Mouse (Mus musculus): ENCODE measurements at regions not wholly inside any gene's neighbourhood (a gene's known extent, or its start where the extent isn't known, plus 50 kb on each side); places are given as distances from the start of the nearest gene placed in this dataset.
"Not testable (repeated sequence)": the region's sequence is repeated elsewhere in the genome, so short reads cannot be mapped to it uniquely, and the experiment has no call there.

- Histone ChIP-seq H3K9me3 (ENCODE audit: control insufficient read depth, low read length) (no peaks in the 10 kb centered on the region), H3K27me3 (ENCODE audit: control insufficient read depth, insufficient read depth, low read length) (no peaks in the 10 kb centered on the region), H3K36me3 (ENCODE audit: control insufficient read depth, insufficient read depth, low read length) (no peaks in the 10 kb centered on the region), H3K4me2 (ENCODE audit: low read depth, low read length) (no peak overlapping the region), H3K27ac (ENCODE audit: low read depth, low read length) (no peak overlapping the region), H3K4me1 (ENCODE audit: control insufficient read depth, insufficient read depth, low read length) (no peaks in the 10 kb centered on the region), H3K4me3 (ENCODE audit: low read depth, low read length) (no peak overlapping the region), H3K9ac (replicated peaks; ENCODE audit: low read depth, low read length) (no peak overlapping the region)
- no peak for ATAC-seq (ENCODE audit: low read depth)
- 90% methylated on average over 2 of the region's 2 CpGs for WGBS
These were observed 403.0 kb upstream of the Tbl1xr1 start for GRCm38 (mm10) chr3:21673466-21673865.

- no peak overlapping the region for H3K9ac ChIP-seq (replicated peaks; ENCODE audit: low read depth, low read length)
- ATAC-seq (ENCODE audit: low read depth), result no peak
- H3K27me3 ChIP-seq (ENCODE audit: control insufficient read depth, insufficient read depth, low read length), result no peaks in the 10 kb centered on the region
- no peak overlapping the region for H3K4me2 ChIP-seq (ENCODE audit: low read depth, low read length)
- no peaks in the 10 kb centered on the region for H3K36me3 ChIP-seq (ENCODE audit: control insufficient read depth, insufficient read depth, low read length)
- no peaks in the 10 kb centered on the region for H3K9me3 ChIP-seq (ENCODE audit: control insufficient read depth, low read length)
- no peak overlapping the region for H3K27ac ChIP-seq (ENCODE audit: low read depth, low read length)
- H3K4me3 ChIP-seq (ENCODE audit: low read depth, low read length), result no peak overlapping the region
- H3K4me1 ChIP-seq (ENCODE audit: control insufficient read depth, insufficient read depth, low read length), result no peaks in the 10 kb centered on the region
These were observed 398.2 kb upstream of the Tbl1xr1 start for GRCm38 (mm10) chr3:21678265-21678664.

DNA sequence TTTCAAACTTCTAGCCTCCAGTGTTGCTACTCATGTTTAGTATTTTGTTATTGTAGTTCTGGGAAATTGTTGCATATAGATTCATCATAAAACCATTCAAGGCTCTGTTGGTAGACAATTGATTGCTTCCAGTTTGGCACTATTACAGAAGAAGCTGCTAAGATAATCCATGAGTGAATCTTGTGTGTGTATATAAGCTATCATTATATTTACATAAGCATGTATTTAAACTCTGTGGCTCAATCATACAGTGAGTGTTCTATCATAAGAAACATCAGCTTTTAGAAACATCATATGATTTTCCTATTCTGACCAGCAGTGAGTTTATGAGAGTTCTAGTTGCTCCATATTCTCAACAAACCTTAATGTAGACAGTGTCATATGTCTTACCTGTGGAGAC lies 397.7 kb upstream of the Tbl1xr1 start:
- Histone ChIP-seq H3K36me3 (ENCODE audit: control insufficient read depth, insufficient read depth, low read length) (no peaks in the 10 kb centered on the region), H3K4me3 (ENCODE audit: low read depth, low read length) (no peak overlapping the region), H3K4me1 (ENCODE audit: control insufficient read depth, insufficient read depth, low read length) (no peaks in the 10 kb centered on the region), H3K4me2 (ENCODE audit: low read depth, low read length) (no peak overlapping the region), H3K27ac (ENCODE audit: low read depth, low read length) (no peak overlapping the region), H3K9ac (replicated peaks; ENCODE audit: low read depth, low read length) (no peak overlapping the region), H3K27me3 (ENCODE audit: control insufficient read depth, insufficient read depth, low read length) (no peaks in the 10 kb centered on the region), H3K9me3 (ENCODE audit: control insufficient read depth, low read length) (no peaks in the 10 kb centered on the region)
- ATAC-seq (ENCODE audit: low read depth), result no peak

GRCm38 (mm10) chr3:21697980-21698672 lies 378.3 kb upstream of the Tbl1xr1 start:
- H3K4me1 ChIP-seq (ENCODE audit: control insufficient read depth, insufficient read depth, low read length); H3K9me3 ChIP-seq (ENCODE audit: control insufficient read depth, low read length); H3K4me2 ChIP-seq (ENCODE audit: low read depth, low read length); ATAC-seq (ENCODE audit: low read depth); H3K36me3 ChIP-seq (ENCODE audit: control insufficient read depth, insufficient read depth, low read length); H3K27me3 ChIP-seq (ENCODE audit: control insufficient read depth, insufficient read depth, low read length); H3K4me3 ChIP-seq (ENCODE audit: low read depth, low read length); H3K9ac ChIP-seq (replicated peaks; ENCODE audit: low read depth, low read length); H3K27ac ChIP-seq (ENCODE audit: low read depth, low read length): not testable (repeated sequence)
- WGBS, result 66% methylated on average over 1 of the region's 1 CpGs

DNA sequence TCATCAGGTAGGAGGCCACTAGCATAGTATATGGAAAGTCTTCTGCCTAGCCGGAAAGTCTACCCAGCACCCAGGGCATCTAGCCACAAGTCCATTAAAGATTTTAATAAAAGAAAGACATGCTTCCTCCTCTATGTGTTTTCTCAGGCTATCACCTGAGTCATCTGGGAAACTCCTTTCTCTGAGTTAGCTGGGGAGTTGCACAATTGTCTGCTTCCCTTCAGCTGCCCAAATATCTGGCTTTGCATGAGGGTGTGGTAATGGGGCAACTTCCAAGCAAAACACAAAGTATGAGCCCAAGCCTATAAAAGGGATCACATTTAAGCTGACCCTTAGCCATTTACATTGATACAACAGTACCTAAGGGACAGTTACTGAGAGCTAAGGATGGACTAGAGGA lies 376.9 kb upstream of the Tbl1xr1 start:
- WGBS, result 97% methylated on average over 1 of the region's 1 CpGs
- H3K4me2 ChIP-seq (ENCODE audit: low read depth, low read length), result no peak overlapping the region
- no peak overlapping the region for H3K4me3 ChIP-seq (ENCODE audit: low read depth, low read length)
- H3K9ac ChIP-seq (replicated peaks; ENCODE audit: low read depth, low read length), result no peak overlapping the region
- no peak for ATAC-seq (ENCODE audit: low read depth)
- no peaks in the 10 kb centered on the region for H3K4me1 ChIP-seq (ENCODE audit: control insufficient read depth, insufficient read depth, low read length)
- H3K36me3 ChIP-seq (ENCODE audit: control insufficient read depth, insufficient read depth, low read length), result no peaks in the 10 kb centered on the region
- H3K9me3 ChIP-seq (ENCODE audit: control insufficient read depth, low read length), result no peaks in the 10 kb centered on the region
- no peak overlapping the region for H3K27ac ChIP-seq (ENCODE audit: low read depth, low read length)
- H3K27me3 ChIP-seq (ENCODE audit: control insufficient read depth, insufficient read depth, low read length), result no peaks in the 10 kb centered on the region

- Histone ChIP-seq H3K9me3 (ENCODE audit: control insufficient read depth, low read length) (no peaks in the 10 kb centered on the region), H3K4me1 (ENCODE audit: control insufficient read depth, insufficient read depth, low read length) (no peaks in the 10 kb centered on the region), H3K27ac (ENCODE audit: low read depth, low read length) (no peak overlapping the region), H3K9ac (replicated peaks; ENCODE audit: low read depth, low read length) (no peak overlapping the region), H3K36me3 (ENCODE audit: control insufficient read depth, insufficient read depth, low read length) (no peaks in the 10 kb centered on the region), H3K4me3 (ENCODE audit: low read depth, low read length) (no peak overlapping the region), H3K27me3 (ENCODE audit: control insufficient read depth, insufficient read depth, low read length) (no peaks in the 10 kb centered on the region), H3K4me2 (ENCODE audit: low read depth, low read length) (no peak overlapping the region)
- WGBS, result 78% methylated on average over 1 of the region's 1 CpGs
- no peak for ATAC-seq (ENCODE audit: low read depth)
These were observed 376.1 kb upstream of the Tbl1xr1 start for GRCm38 (mm10) chr3:21700326-21700725.

GRCm38 (mm10) chr3:21726747-21727505 lies 349.5 kb upstream of the Tbl1xr1 start:
- Histone ChIP-seq H3K9ac (replicated peaks; ENCODE audit: low read depth, low read length) (no peak overlapping the region), H3K36me3 (ENCODE audit: control insufficient read depth, insufficient read depth, low read length) (no peaks in the 10 kb centered on the region), H3K4me2 (ENCODE audit: low read depth, low read length) (no peak overlapping the region), H3K4me1 (ENCODE audit: control insufficient read depth, insufficient read depth, low read length) (no peaks in the 10 kb centered on the region), H3K27me3 (ENCODE audit: control insufficient read depth, insufficient read depth, low read length) (no peaks in the 10 kb centered on the region), H3K9me3 (ENCODE audit: control insufficient read depth, low read length) (no peaks in the 10 kb centered on the region), H3K27ac (ENCODE audit: low read depth, low read length) (no peak overlapping the region), H3K4me3 (ENCODE audit: low read depth, low read length) (no peak overlapping the region)
- no peak for ATAC-seq (ENCODE audit: low read depth)
- WGBS, result 60% methylated on average over 4 of the region's 4 CpGs

DNA sequence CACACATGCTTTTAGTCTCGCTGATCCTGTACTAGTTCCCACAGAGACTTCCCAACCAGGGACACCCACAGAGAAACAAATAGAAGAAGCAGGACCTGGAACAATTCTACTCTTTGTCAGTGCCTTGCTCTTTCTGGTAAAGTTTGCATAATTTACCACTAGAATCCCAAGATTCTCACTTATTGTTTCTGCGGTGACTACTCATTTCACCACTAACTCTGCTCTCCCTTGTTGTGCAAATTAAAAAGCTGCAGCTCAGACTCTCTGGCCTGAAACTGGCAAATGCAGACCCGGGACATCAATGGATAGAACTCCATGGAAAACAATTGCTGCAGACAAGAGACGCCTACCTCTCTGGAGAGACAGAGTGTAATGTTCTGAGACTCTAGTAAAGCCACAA lies 348.4 kb upstream of the Tbl1xr1 start:
- no peak overlapping the region for H3K27ac ChIP-seq (ENCODE audit: low read depth, low read length)
- no peak overlapping the region for H3K4me3 ChIP-seq (ENCODE audit: low read depth, low read length)
- 38% methylated on average over 4 of the region's 4 CpGs for WGBS
- no peaks in the 10 kb centered on the region for H3K4me1 ChIP-seq (ENCODE audit: control insufficient read depth, insufficient read depth, low read length)
- H3K27me3 ChIP-seq (ENCODE audit: control insufficient read depth, insufficient read depth, low read length), result no peaks in the 10 kb centered on the region
- H3K9ac ChIP-seq (replicated peaks; ENCODE audit: low read depth, low read length), result no peak overlapping the region
- no peak overlapping the region for H3K4me2 ChIP-seq (ENCODE audit: low read depth, low read length)
- H3K36me3 ChIP-seq (ENCODE audit: control insufficient read depth, insufficient read depth, low read length), result no peaks in the 10 kb centered on the region
- no peaks in the 10 kb centered on the region for H3K9me3 ChIP-seq (ENCODE audit: control insufficient read depth, low read length)
- ATAC-seq (ENCODE audit: low read depth), result no peak

DNA sequence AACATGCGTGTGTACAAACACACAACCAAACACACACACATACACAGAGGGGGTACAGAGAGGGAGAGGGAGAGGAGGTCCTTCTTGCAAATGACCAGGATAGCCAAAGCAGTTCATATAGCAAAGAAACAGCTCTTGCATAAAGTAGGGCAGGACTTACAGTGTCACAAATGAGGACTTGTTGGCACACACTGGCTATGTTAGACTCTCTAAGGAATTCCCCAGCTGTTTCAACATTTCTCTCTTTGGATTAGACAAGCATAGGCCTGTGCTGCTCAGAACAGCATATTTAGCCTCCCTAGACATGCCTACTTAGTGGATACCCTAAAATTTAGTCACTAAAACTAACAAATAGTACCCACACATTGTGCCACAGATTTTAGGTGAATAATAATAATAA lies 347.1 kb upstream of the Tbl1xr1 start:
- 100% methylated on average over 1 of the region's 1 CpGs for WGBS
- no peaks in the 10 kb centered on the region for H3K27me3 ChIP-seq (ENCODE audit: control insufficient read depth, insufficient read depth, low read length)
- H3K4me1 ChIP-seq (ENCODE audit: control insufficient read depth, insufficient read depth, low read length), result no peaks in the 10 kb centered on the region
- H3K9ac ChIP-seq (replicated peaks; ENCODE audit: low read depth, low read length), result no peak overlapping the region
- no peak overlapping the region for H3K27ac ChIP-seq (ENCODE audit: low read depth, low read length)
- no peak overlapping the region for H3K4me2 ChIP-seq (ENCODE audit: low read depth, low read length)
- no peak overlapping the region for H3K4me3 ChIP-seq (ENCODE audit: low read depth, low read length)
- no peak for ATAC-seq (ENCODE audit: low read depth)
- no peaks in the 10 kb centered on the region for H3K9me3 ChIP-seq (ENCODE audit: control insufficient read depth, low read length)
- no peaks in the 10 kb centered on the region for H3K36me3 ChIP-seq (ENCODE audit: control insufficient read depth, insufficient read depth, low read length)

Measured in neural tube, embryonic 14.5 days (tissue).